Mouse (Mus musculus) olfactory bulb, adult 2 months (tissue): Measurements from ENCODE around the gene Dcun1d3.

Experiments used
- CTCF ChIP-seq: fragments of 200-500 bp; IDR thresholded peaks from 2 replicates; pipeline ENCODE4 v1.5.1; 2012; ENCODE audit warnings: low read depth, mild to moderate bottlenecking, low read length, moderate library complexity; ENCODE audit not compliant: insufficient read depth
- POLR2A ChIP-seq: fragments of 200-500 bp; IDR thresholded peaks from 2 replicates; pipeline ENCODE4 v1.6.1; 2012; ENCODE audit warnings: mild to moderate bottlenecking, low read depth, low read length, moderate library complexity; ENCODE audit not compliant: insufficient read depth

- TF ChIP-seq POLR2A (no peak), CTCF (no peak)
These were observed 87.4 kb downstream of the Dcun1d3 start for GRCm38 (mm10) chr7:119808723-119809122.
